Mouse (Mus musculus): ENCODE measurements around the gene Defb29. TPM values are rescaled to one million over a fixed set of nuclear protein-coding genes. Genes with fewer than 3 reads are reported as not detected.

Gene Defb29
- polyA plus RNA-seq, 1 experiment from 2014 or later, result not detected

DNA sequence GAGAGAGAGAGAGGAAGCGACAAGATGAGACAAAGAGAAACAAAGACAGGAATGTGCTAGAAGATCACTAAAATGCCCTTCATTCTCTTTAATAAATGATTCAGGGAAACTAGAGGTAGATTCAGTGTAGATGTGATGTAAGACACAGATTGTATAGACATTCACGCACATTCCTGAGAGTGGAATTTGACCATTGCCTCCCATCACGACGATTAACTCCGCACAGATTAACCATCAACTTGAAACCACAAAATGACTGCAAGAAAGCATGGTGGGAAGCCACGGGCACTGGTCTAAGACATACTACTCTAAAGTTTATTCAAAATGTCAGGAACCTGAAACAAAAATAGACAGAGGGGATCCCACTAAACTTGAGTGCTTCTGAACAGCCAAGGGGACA, 30.4 kb upstream of the Defb29 start:
- ATAC-seq (ENCODE audit: insufficient number of reproducible peaks, low FRiP score, low TSS enrichment, low read depth) (no peak), DNase-seq (ENCODE audit: low spot score) (no peak)
- WGBS, result 87% methylated on average over 6 of the region's 6 CpGs
- H3K4me1 ChIP-seq (ENCODE audit: control insufficient read depth, insufficient read depth, low read length), result no peaks in the 10 kb centered on the region
- H3K4me3 ChIP-seq (ENCODE audit: low read depth, low read length), result no peak overlapping the region
- H3K27me3 ChIP-seq (ENCODE audit: control insufficient read depth, insufficient read depth, low read length), result no peaks in the 10 kb centered on the region
- no peaks in the 10 kb centered on the region for H3K9me3 ChIP-seq (ENCODE audit: control insufficient read depth, low read length)
- no peak overlapping the region for H3K4me2 ChIP-seq (ENCODE audit: low read depth, severe bottlenecking)
- H3K36me3 ChIP-seq (ENCODE audit: control insufficient read depth, insufficient read depth, low read length), result no peaks in the 10 kb centered on the region
- H3K9ac ChIP-seq (ENCODE audit: low read length), result no peak overlapping the region
- H3K27ac ChIP-seq (replicated peaks; ENCODE audit: low read depth, low read length), result no peak overlapping the region

DNA sequence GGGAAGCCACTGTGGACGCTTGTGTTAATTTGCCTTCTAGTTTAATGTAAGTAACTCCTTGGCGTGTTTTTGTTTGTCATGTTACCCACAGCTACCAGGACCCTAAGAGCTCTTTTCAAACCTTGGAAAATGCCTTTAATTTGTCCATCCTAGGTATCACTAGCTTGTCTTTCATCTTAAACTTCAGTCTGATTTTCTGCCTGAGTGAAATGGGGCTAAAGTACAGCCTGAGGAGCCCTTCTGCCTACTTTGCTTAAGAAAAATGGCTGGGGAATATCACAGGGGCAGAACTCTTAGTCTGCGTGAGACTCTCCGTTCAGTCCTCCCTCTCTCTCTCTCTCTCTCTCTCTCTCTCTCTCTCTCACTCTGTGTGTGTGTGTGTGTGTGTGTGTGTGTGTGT, 30.0 kb upstream of the Defb29 start:
- Histone ChIP-seq H3K4me1 (ENCODE audit: control insufficient read depth, insufficient read depth, low read length) (no peaks in the 10 kb centered on the region), H3K36me3 (ENCODE audit: control insufficient read depth, insufficient read depth, low read length) (no peaks in the 10 kb centered on the region), H3K4me3 (ENCODE audit: low read depth, low read length) (no peak overlapping the region), H3K9me3 (ENCODE audit: control insufficient read depth, low read length) (no peaks in the 10 kb centered on the region), H3K9ac (ENCODE audit: low read length) (no peak overlapping the region), H3K27ac (replicated peaks; ENCODE audit: low read depth, low read length) (no peak overlapping the region), H3K4me2 (ENCODE audit: low read depth, severe bottlenecking) (no peak overlapping the region), H3K27me3 (ENCODE audit: control insufficient read depth, insufficient read depth, low read length) (no peaks in the 10 kb centered on the region)
- ATAC-seq (ENCODE audit: insufficient number of reproducible peaks, low FRiP score, low TSS enrichment, low read depth) (no peak), DNase-seq (ENCODE audit: low spot score) (no peak)
- 80% methylated on average over 4 of the region's 4 CpGs for WGBS

DNA sequence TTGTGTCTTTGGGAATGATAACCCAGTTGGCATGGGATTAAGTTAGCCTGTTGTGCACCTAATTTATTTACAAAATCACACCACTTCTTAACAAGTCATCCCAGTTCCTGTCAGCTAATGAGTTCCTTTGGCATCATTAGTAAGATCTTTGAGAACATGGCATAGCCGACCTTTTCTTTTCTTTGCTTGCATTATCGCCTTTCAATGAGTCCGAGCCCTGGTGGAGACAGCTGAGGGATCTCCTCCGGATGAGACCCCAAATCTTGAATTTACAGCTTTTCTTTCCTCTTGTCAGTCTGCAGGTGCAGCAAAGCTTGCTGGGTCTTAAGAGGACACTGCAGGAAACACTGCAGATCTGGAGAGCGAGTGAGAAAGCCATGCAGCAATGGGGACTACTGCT, 29.1 kb upstream of the Defb29 start, which contains the start of gene Gm17416:
Gm17416 (plus strand) TSS at position 301 of the 400 bp plus-strand sequence.
- H3K9ac ChIP-seq (ENCODE audit: low read length), result no peak within 1 kb of the TSS
- no peak within 1 kb of the TSS for H3K27ac ChIP-seq (replicated peaks; ENCODE audit: low read depth, low read length)
- no peaks in the 10 kb centered on the region for H3K4me1 ChIP-seq (ENCODE audit: control insufficient read depth, insufficient read depth, low read length)
- WGBS, result 90% methylated on average over 5 of the region's 5 CpGs
- H3K4me3 ChIP-seq (ENCODE audit: low read depth, low read length), result no peak within 1 kb of the TSS
- ATAC-seq (ENCODE audit: insufficient number of reproducible peaks, low FRiP score, low TSS enrichment, low read depth) (no peak), DNase-seq (ENCODE audit: low spot score) (no peak)
- no peaks in the 10 kb centered on the region for H3K27me3 ChIP-seq (ENCODE audit: control insufficient read depth, insufficient read depth, low read length)
- H3K36me3 ChIP-seq (ENCODE audit: control insufficient read depth, insufficient read depth, low read length), result no peaks in the 10 kb centered on the region
- no peak within 1 kb of the TSS for H3K4me2 ChIP-seq (ENCODE audit: low read depth, severe bottlenecking)
- H3K9me3 ChIP-seq (ENCODE audit: control insufficient read depth, low read length), result no peaks in the 10 kb centered on the region

DNA sequence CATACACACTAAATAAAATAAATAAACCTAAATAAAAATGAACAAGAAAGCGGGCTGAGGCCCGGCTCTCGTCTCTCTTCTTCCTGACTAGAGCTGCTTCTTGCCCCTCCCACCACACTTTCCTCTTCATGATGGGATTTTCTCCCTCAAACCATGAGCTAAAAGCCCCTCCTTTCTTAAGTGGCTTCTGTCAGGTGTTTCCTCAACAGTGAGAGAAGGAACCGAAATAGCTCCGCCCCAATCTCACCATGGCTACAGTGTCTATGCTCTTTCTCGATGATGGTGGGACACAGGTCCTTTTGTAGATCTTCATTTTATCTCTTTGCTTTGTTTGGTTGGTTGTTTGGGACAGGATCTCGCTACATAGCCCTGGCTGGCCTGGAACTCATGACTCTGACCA, 16.8 kb upstream of the Defb29 start:
- Histone ChIP-seq H3K4me2 (ENCODE audit: low read depth, severe bottlenecking) (no peak overlapping the region), H3K27me3 (ENCODE audit: control insufficient read depth, insufficient read depth, low read length) (no peaks in the 10 kb centered on the region), H3K9ac (ENCODE audit: low read length) (no peak overlapping the region), H3K9me3 (ENCODE audit: control insufficient read depth, low read length) (no peaks in the 10 kb centered on the region), H3K4me3 (ENCODE audit: low read depth, low read length) (no peak overlapping the region), H3K4me1 (ENCODE audit: control insufficient read depth, insufficient read depth, low read length) (no peaks in the 10 kb centered on the region), H3K36me3 (ENCODE audit: control insufficient read depth, insufficient read depth, low read length) (no peaks in the 10 kb centered on the region), H3K27ac (replicated peaks; ENCODE audit: low read depth, low read length) (no peak overlapping the region)
- no peak for DNase-seq (ENCODE audit: low spot score)
- 91% methylated on average over 7 of the region's 7 CpGs for WGBS
- no peak for ATAC-seq (ENCODE audit: insufficient number of reproducible peaks, low FRiP score, low TSS enrichment, low read depth)

DNA sequence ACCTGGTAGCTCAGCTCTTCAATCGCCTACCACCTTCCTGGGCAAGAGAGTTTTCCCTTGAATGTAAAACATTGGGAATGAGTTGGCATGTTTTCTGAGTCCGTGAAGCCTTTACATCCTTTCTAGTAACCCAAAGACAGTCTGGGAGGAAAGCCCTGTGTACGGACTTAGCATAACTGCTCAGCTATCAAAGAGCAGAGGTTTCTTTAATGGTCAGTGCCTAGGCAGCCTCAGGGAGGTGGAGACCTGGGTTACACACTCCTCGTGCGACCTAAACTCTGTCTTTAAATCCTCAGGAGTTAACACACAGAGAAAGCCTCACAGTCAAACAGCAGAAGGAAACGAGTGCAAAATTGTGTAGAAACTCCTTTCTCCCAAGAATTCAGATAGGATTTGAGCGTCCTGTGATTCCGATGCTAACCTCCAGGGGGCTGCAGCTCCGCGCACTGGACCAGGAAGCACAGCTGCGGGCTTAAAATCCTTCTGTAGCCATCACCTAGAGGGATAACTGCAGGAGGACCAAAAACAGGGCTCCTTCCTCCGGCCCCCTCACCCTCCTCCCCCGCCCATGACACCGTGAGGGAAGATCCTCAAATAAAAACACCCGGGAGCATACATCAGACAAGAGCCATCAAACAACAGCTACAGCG, 14.0 kb upstream of the Defb29 start:
- Histone ChIP-seq H3K27me3 (ENCODE audit: control insufficient read depth, insufficient read depth, low read length) (no peaks in the 10 kb centered on the region), H3K36me3 (ENCODE audit: control insufficient read depth, insufficient read depth, low read length) (no peaks in the 10 kb centered on the region), H3K9me3 (ENCODE audit: control insufficient read depth, low read length) (no peaks in the 10 kb centered on the region), H3K4me1 (ENCODE audit: control insufficient read depth, insufficient read depth, low read length) (no peaks in the 10 kb centered on the region), H3K4me2 (ENCODE audit: low read depth, severe bottlenecking) (peak overlapping the region; percentile 29; the same call in 1 of the 2 replicates), H3K4me3 (ENCODE audit: low read depth, low read length) (no peak overlapping the region), H3K27ac (replicated peaks; ENCODE audit: low read depth, low read length) (no peak overlapping the region), H3K9ac (ENCODE audit: low read length) (no peak overlapping the region)
- DNase-seq (ENCODE audit: low spot score) (peak; percentile 83), ATAC-seq (ENCODE audit: insufficient number of reproducible peaks, low FRiP score, low TSS enrichment, low read depth) (no peak)
- 14% methylated on average over 16 of the region's 16 CpGs for WGBS

DNA sequence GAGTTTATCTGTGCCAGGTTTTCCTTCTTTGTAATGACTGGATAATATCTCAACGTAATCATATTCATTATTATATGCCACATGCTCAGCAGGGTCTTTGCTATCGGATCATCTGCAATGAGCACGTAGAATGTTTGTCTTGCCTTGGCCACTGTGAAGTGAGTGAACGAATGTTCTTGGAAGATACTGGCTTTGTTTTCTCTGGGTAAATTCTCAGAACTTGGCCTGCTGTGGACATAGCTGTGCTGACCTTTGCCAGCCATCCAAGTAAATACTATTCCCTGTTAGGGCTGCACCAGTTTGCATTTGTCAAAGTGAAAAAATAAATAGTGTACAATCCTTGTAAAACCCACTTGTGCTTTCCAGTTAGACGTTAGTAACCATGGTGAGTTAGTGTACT, 8.2 kb upstream of the Defb29 start:
- Histone ChIP-seq H3K4me1 (ENCODE audit: control insufficient read depth, insufficient read depth, low read length) (no peaks in the 10 kb centered on the region), H3K9me3 (ENCODE audit: control insufficient read depth, low read length) (no peaks in the 10 kb centered on the region), H3K27ac (replicated peaks; ENCODE audit: low read depth, low read length) (no peak overlapping the region), H3K27me3 (ENCODE audit: control insufficient read depth, insufficient read depth, low read length) (no peaks in the 10 kb centered on the region), H3K9ac (ENCODE audit: low read length) (no peak overlapping the region), H3K36me3 (ENCODE audit: control insufficient read depth, insufficient read depth, low read length) (no peaks in the 10 kb centered on the region), H3K4me2 (ENCODE audit: low read depth, severe bottlenecking) (no peak overlapping the region), H3K4me3 (ENCODE audit: low read depth, low read length) (no peak overlapping the region)
- 82% methylated on average over 5 of the region's 5 CpGs for WGBS
- ATAC-seq (ENCODE audit: insufficient number of reproducible peaks, low FRiP score, low TSS enrichment, low read depth) (no peak), DNase-seq (ENCODE audit: low spot score) (no peak)

DNA sequence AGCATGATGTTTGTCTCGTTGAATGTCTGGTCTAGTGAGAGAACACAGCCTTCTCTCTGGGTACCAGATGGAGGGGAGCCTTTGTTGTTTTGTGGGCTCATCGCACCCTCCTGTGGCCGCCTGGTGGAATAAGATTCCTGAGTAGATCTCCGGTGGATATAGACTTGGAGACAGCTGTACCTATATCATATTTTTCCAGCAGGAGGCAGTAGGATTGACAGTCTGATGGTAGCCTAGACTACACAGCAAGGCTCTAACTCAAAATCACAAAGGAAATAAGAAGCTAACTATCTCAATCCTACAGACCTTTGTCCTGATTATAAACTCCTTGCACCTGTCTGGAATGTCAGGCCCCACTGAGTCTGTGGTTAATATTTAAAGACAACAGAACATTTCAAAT, 4.8 kb upstream of the Defb29 start:
- ATAC-seq (ENCODE audit: insufficient number of reproducible peaks, low FRiP score, low TSS enrichment, low read depth) (no peak), DNase-seq (ENCODE audit: low spot score) (peak; percentile 48)
- H3K4me3 ChIP-seq (ENCODE audit: low read depth, low read length), result no peak overlapping the region
- H3K27me3 ChIP-seq (ENCODE audit: control insufficient read depth, insufficient read depth, low read length), result no peaks in the 10 kb centered on the region
- H3K9ac ChIP-seq (ENCODE audit: low read length), result no peak overlapping the region
- H3K27ac ChIP-seq (replicated peaks; ENCODE audit: low read depth, low read length), result no peak overlapping the region
- no peak overlapping the region for H3K4me2 ChIP-seq (ENCODE audit: low read depth, severe bottlenecking)
- H3K9me3 ChIP-seq (ENCODE audit: control insufficient read depth, low read length), result no peaks in the 10 kb centered on the region
- 20% methylated on average over 4 of the region's 4 CpGs for WGBS
- H3K36me3 ChIP-seq (ENCODE audit: control insufficient read depth, insufficient read depth, low read length), result no peaks in the 10 kb centered on the region
- H3K4me1 ChIP-seq (ENCODE audit: control insufficient read depth, insufficient read depth, low read length), result no peaks in the 10 kb centered on the region

DNA sequence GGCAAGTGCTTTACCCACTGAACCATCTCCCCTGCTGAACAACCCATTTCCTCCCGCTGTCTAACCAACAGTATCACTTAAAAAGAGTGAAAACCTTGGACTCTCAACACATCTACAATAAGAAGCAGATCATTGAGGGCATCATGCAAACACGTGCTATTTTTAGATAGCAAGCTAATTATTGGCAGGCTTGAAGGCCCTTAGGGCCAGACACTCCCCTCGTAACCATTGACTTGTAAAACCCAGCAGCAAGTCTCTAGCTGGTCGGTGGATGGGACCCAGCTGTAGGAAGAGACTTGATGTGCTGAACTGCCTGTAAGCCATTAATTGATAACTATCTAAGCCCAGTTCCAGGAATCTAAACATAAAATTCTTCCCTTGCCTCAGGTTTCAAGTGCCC, 3.6 kb upstream of the Defb29 start:
- no peaks in the 10 kb centered on the region for H3K4me1 ChIP-seq (ENCODE audit: control insufficient read depth, insufficient read depth, low read length)
- H3K9me3 ChIP-seq (ENCODE audit: control insufficient read depth, low read length), result no peaks in the 10 kb centered on the region
- H3K9ac ChIP-seq (ENCODE audit: low read length), result no peak overlapping the region
- no peak overlapping the region for H3K4me2 ChIP-seq (ENCODE audit: low read depth, severe bottlenecking)
- 66% methylated on average over 4 of the region's 4 CpGs for WGBS
- no peak overlapping the region for H3K27ac ChIP-seq (replicated peaks; ENCODE audit: low read depth, low read length)
- H3K36me3 ChIP-seq (ENCODE audit: control insufficient read depth, insufficient read depth, low read length), result no peaks in the 10 kb centered on the region
- no peak overlapping the region for H3K4me3 ChIP-seq (ENCODE audit: low read depth, low read length)
- DNase-seq (ENCODE audit: low spot score) (no peak), ATAC-seq (ENCODE audit: insufficient number of reproducible peaks, low FRiP score, low TSS enrichment, low read depth) (no peak)
- no peaks in the 10 kb centered on the region for H3K27me3 ChIP-seq (ENCODE audit: control insufficient read depth, insufficient read depth, low read length)

DNA sequence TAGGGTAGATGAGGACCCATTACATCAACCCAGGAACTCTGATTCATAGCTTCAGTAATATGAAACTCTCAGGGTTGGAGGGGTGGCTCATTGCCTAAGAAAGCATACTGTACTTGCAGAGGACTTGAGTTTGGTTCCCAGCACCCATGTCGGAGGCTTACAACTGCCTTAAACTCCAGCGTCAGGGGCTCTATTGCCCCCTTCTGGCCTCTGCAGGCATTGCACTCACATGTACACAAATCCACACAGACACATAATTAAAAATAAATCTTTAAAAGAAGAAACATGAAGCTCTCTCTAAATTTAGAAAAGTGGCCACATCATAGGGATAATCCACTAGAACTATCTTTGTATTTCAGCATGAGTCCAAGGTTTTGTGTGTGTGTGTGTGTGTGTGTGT, 3.0 kb upstream of the Defb29 start:
- DNase-seq (ENCODE audit: low spot score), result no peak
- WGBS, result 75% methylated on average over 2 of the region's 2 CpGs

More for the DNA sequence above, 3.0 kb upstream of the Defb29 start:
- no peak for ATAC-seq (ENCODE audit: insufficient number of reproducible peaks, low FRiP score, low TSS enrichment, low read depth)
- Histone ChIP-seq H3K9ac (ENCODE audit: low read length) (no peak overlapping the region), H3K27ac (replicated peaks; ENCODE audit: low read depth, low read length) (no peak overlapping the region), H3K4me2 (ENCODE audit: low read depth, severe bottlenecking) (no peak overlapping the region), H3K36me3 (ENCODE audit: control insufficient read depth, insufficient read depth, low read length) (no peaks in the 10 kb centered on the region), H3K27me3 (ENCODE audit: control insufficient read depth, insufficient read depth, low read length) (no peaks in the 10 kb centered on the region), H3K4me3 (ENCODE audit: low read depth, low read length) (no peak overlapping the region), H3K4me1 (ENCODE audit: control insufficient read depth, insufficient read depth, low read length) (no peaks in the 10 kb centered on the region), H3K9me3 (ENCODE audit: control insufficient read depth, low read length) (no peaks in the 10 kb centered on the region)
